Mouse (Mus musculus): ENCODE results near the gene Sele.
"Not testable (repeated sequence)": the region's sequence is repeated elsewhere in the genome, so short reads cannot be mapped to it uniquely, and the experiment has no call there.

Sele gene

GRCm38 (mm10) chr1:164047934-164048333 lies at the start of gene Sele:
TSS of gene Sele (plus strand) at chr1:164048234.
- no peak for DNase-seq (ENCODE audit: low spot score)

- DNase-seq (ENCODE audit: low spot score): no peak
Observed at GRCm38 (mm10) chr1:164001831-164002452, 46.1 kb upstream of the Sele start.

- no peak for DNase-seq (ENCODE audit: low spot score)
Observed at GRCm38 (mm10) chr1:164004311-164004710, 43.7 kb upstream of the Sele start.

GRCm38 (mm10) chr1:164009235-164009634 lies 38.8 kb upstream of the Sele start:
- DNase-seq (ENCODE audit: low spot score): peak; percentile 25

GRCm38 (mm10) chr1:164014616-164015015 lies 33.4 kb upstream of the Sele start:
- no peak for DNase-seq (ENCODE audit: low spot score)

GRCm38 (mm10) chr1:164018221-164018896 lies 29.7 kb upstream of the Sele start:
- no peak for DNase-seq (ENCODE audit: low spot score)

- DNase-seq (ENCODE audit: low spot score): no peak
Observed at GRCm38 (mm10) chr1:164019789-164020188, 28.2 kb upstream of the Sele start.

GRCm38 (mm10) chr1:164020746-164021145 lies 27.3 kb upstream of the Sele start:
- DNase-seq (ENCODE audit: low spot score): not testable (repeated sequence)

- DNase-seq (ENCODE audit: low spot score): not testable (repeated sequence)
Observed at GRCm38 (mm10) chr1:164022106-164022505, 25.9 kb upstream of the Sele start.

- DNase-seq (ENCODE audit: low spot score): no peak
Observed at GRCm38 (mm10) chr1:164025685-164026084, 22.3 kb upstream of the Sele start.

- DNase-seq (ENCODE audit: low spot score): no peak
Observed at GRCm38 (mm10) chr1:164027416-164027815, 20.6 kb upstream of the Sele start.

GRCm38 (mm10) chr1:164040385-164041135 lies 7.5 kb upstream of the Sele start:
- DNase-seq (ENCODE audit: low spot score): no peak

GRCm38 (mm10) chr1:164043549-164043948 lies 4.5 kb upstream of the Sele start:
- DNase-seq (ENCODE audit: low spot score): no peak

- DNase-seq (ENCODE audit: low spot score): no peak
Observed at GRCm38 (mm10) chr1:164053561-164053960, 5.5 kb downstream of the Sele start.

GRCm38 (mm10) chr1:164054800-164055199 lies 6.8 kb downstream of the Sele start:
- DNase-seq (ENCODE audit: low spot score): no peak

GRCm38 (mm10) chr1:164060071-164060470 lies 12.0 kb downstream of the Sele start:
- no peak for DNase-seq (ENCODE audit: low spot score)

GRCm38 (mm10) chr1:164061278-164061677 lies 13.2 kb downstream of the Sele start:
- peak; percentile 75 for DNase-seq (ENCODE audit: low spot score)

- DNase-seq (ENCODE audit: low spot score): no peak
Observed at GRCm38 (mm10) chr1:164061925-164062324, 13.9 kb downstream of the Sele start, which contains the start of gene Sell. TSS of gene Sell (plus strand) at chr1:164061982.

- no peak for DNase-seq (ENCODE audit: low spot score)
Observed at GRCm38 (mm10) chr1:164062856-164063255, 14.8 kb downstream of the Sele start.

GRCm38 (mm10) chr1:164063745-164064144 lies 15.7 kb downstream of the Sele start:
- no peak for DNase-seq (ENCODE audit: low spot score)

GRCm38 (mm10) chr1:164069261-164069660 lies 21.2 kb downstream of the Sele start:
- no peak for DNase-seq (ENCODE audit: low spot score)

- no peak for DNase-seq (ENCODE audit: low spot score)
Observed at GRCm38 (mm10) chr1:164070461-164070860, 22.4 kb downstream of the Sele start.

GRCm38 (mm10) chr1:164071111-164071510 lies 23.1 kb downstream of the Sele start:
- no peak for DNase-seq (ENCODE audit: low spot score)

Data from adipocyte (in vitro differentiated cells).